Mouse (Mus musculus) hindlimb bud, embryonic 11.5 days (tissue): Measurements from ENCODE around the gene Clps.
A peak's percentile ranks its signal among the peaks of the same experiment; 100 is the strongest.
"Not testable (repeated sequence)": the region's sequence is repeated elsewhere in the genome, so short reads cannot be mapped to it uniquely, and the experiment has no call there.

Experiments
- DNase-seq: peaks from one replicate; pipeline ENCODE4 v3.0.0-alpha.2; 2012; ENCODE audit warnings: low read depth, low spot score; ENCODE audit errors: extremely low spot score

Gene Clps

DNA sequence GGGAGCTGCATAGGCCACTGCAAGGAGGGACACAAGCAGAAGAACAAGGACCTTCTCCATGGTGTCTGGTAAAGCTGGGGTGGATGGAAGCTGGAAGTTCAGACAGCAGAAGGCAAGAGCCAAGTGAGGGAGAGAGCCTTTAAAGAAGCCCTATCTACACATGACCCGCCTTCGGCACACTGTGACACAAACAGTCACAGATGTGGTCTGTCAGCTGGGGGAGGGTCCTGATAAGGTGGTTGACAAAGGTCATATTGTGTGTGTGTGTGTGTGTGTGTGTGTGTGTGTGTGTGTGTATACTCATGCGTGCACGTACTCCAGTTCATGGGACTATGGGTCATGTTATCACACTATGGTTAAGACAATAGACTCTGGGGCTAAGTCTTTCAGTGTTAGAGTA lies at the start of gene Clps:
Gene Clps (minus strand): TSS at position 169 of the 400 bp plus-strand sequence.
- DNase-seq: no peak

DNA sequence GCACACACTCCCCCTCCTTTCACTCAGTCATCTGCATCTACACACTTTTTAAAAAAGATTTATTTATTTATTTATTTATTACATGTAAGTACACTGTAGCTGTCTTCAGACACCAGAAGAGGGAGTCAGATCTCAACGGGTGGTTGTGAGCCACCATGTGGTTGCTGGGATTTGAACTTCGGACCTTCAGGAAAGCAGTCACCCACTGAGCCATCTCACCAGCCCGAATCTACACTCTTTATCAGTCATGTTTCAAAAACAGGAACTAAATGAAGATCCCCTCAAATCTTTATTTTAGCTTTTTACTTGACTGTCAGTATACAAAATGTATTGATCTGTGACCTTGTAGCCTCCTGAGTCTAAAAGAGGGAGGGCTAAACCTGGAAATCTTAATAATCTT lies 49.0 kb upstream of the Clps start:
- DNase-seq: no peak

DNA sequence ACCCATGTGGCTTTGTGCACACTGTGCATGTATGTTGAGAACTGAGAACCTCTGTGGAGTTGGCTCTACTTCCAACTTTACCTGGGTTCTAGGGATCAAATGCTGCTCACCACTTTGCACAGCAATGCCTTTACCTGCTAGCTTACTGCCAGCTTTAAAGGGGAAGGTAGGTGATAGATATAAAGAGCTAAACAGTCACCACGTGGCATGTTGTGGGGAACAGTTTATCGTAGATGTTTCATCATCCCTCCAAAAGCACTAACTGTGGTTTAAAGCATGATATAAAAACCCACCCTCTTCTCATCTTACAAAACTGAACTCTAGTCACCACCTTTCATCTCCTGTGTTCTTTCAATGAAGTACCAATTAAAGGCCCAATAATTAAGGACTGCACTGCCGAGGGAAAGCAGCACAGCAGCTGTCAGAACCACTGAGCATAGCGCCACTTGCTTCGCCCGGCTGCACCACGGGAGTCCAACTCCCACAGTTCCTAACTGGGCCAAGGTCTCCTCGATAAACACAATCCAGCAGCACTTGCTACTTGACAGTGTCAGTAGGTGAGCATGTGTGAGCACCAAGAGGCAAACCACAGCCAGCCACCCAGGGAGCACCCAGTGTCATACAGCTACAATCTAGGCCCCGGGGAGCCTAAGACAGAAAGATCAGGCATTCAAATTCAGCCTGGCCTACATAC lies 41.1 kb upstream of the Clps start:
- no peak for DNase-seq

DNA sequence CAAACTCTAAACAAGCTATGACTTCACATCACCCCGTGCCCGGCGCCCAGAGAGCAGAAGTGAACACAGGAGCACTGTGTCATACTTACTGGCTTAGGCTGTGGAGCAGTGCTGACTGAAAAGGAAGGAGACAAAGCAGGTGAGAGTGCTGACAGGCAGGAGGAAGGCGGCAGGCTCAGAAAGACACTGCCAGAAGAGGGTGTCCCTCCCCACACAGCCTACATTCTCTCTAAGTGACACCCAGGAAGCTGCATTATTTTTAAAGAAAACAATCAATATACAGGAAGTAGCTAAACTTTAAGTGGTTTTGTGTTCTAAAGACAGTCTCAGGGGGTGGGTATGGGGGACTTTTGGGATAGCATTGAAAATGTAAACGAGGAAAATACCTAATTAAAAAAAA lies 40.2 kb upstream of the Clps start:
- DNase-seq: no peak

DNA sequence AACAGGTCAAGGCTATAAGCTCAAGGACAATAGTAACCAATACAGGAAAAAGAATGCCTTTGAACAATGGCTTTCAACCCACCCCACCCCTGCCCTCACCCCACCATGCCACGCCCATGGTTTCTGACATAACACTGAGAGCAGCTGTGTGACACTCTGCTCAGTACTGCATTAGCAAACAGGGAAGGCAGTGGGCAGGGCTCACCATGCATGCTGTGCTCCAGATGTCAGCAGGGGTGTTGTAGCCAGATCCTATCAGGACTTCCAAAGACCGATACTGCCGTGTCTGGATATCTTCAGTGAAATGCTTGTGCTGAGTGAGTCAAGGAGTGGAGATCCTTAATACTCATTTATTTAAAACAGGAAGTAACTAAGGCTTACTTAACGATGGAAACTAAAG lies 33.4 kb upstream of the Clps start:
- DNase-seq: no peak

DNA sequence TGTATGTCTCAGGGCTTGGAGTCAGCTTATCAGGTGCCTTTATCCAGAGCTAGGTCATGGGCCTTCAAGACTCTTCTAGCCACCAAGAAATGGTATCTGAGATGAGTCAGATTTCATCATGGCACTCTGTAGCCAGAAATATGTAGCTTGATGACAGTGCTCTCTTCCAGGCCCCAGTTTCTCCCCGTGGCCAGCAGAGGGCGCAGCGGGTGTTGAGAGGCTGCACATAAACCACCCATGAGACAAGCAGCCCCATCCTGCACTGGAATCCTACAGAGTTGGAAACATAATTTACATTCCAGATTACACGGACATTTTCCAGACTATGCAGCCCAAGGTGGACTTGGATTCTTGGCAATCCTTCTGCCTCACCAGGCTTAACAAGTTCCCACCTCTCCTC lies 32.4 kb upstream of the Clps start:
- peak; percentile 41 for DNase-seq

DNA sequence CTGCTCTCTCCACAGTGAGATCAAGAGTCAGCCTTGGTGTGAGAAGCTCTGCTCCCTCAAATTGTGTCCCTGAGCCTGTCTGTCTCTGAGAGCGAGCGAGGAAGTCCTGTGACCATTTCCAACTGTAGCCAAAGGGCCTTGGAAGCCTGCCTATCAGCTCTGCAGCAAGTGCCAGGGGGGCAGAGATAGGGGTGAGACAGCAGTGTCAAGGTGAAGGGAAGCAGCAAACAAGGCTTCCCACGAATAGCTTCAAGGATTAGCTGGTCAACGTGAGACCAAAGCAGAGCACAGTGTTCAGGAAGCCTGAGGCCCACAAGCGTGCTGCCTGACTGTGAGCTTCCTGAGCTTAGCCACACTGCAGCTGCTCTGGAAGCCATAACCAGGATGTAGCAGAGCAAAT lies 30.9 kb upstream of the Clps start:
- no peak for DNase-seq

DNA sequence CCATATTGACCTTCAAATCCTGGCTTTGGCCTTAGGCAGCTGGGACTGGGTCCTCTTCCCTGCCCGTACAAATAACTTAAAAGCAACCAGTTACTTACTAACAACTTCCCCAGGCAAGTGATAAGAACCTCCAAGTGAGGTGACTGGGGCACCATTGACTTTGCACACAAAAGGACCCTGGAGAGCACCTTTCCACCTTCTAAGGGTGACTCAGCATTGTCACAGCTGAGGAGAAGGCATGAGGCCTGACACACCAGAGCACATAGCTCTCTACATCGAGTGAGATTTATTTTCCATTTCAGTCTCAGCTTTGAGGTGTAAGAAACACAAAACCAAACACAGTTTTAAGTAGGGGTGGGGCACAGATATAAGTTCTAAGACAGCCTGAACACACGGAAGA lies 30.0 kb upstream of the Clps start:
- no peak for DNase-seq

DNA sequence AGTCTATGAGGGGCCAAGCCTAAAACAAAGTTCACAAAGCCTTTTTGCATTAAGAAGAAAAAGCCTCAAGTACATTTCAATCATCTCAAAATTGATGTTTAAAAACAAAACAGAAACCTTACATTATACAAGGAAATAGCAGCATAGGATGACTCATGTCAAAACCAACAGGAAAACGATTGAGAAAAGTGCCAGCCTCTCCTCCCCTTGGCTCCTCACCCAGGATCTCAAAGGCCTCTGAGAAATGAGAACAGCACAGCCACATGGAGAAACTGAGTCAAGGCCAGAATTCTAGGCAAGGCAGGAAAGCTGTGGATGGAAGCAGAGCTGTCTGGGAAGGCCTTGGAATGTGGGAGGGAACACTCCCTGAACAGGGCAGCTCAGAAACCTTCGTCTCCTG lies 28.0 kb upstream of the Clps start:
- no peak for DNase-seq

DNA sequence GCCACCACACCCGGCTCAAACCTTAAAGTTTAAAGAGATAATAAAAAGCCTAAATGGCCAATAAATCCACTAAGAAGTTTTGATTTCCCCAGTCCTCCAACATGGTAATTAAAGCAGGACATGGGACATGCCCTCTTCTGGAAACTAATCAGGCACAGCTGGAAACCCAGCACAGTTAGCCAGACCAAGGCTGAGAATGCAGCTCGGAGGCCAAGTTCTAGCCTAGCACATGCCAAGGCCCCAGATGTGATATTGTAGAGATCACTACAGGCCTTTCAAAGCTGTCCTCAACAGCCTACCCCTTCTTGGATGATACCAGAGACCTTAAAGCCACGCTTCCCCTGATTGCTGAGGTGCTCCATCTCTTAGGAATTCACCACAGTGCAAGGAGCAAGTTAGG lies 25.9 kb upstream of the Clps start:
- DNase-seq: no peak

DNA sequence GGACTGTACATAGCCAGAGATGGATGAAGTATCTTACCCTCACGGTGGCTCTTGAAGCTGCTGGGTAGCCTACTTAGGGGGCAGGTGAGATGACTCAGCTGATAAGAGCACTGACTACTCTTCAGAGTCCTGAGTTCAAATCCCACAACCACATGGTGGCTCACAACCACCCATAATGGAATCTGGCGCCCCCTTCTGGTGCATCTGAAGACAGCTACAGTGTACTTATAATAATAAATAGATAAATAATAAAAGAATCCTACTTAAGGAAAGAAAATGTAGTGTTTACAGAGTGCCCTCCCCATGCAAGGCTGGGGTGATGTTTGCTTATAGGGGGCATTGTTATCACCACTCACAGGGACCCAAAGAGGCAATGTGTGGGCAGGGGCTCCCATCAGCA lies 20.5 kb upstream of the Clps start:
- no peak for DNase-seq

DNA sequence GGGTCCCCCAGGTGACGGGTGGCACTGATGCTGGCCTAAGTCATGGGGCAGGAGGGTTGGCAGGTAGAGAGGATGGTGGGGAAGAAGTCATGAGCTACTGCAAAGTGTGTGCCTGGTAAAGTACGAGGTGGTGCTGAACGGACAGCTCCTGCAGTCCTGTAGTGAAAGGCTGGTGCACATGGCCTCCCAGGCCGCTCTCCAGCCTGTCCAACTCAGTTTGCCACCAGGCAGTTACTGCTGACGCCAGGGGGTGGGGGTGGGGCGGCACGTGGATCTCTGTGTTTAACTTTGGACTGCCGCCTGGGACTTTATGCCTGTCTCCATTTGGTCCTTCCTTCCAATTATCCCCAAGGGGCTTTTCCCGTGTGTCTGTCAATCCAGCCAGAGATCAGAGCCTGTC lies 19.8 kb upstream of the Clps start:
- DNase-seq: peak; percentile 74

DNA sequence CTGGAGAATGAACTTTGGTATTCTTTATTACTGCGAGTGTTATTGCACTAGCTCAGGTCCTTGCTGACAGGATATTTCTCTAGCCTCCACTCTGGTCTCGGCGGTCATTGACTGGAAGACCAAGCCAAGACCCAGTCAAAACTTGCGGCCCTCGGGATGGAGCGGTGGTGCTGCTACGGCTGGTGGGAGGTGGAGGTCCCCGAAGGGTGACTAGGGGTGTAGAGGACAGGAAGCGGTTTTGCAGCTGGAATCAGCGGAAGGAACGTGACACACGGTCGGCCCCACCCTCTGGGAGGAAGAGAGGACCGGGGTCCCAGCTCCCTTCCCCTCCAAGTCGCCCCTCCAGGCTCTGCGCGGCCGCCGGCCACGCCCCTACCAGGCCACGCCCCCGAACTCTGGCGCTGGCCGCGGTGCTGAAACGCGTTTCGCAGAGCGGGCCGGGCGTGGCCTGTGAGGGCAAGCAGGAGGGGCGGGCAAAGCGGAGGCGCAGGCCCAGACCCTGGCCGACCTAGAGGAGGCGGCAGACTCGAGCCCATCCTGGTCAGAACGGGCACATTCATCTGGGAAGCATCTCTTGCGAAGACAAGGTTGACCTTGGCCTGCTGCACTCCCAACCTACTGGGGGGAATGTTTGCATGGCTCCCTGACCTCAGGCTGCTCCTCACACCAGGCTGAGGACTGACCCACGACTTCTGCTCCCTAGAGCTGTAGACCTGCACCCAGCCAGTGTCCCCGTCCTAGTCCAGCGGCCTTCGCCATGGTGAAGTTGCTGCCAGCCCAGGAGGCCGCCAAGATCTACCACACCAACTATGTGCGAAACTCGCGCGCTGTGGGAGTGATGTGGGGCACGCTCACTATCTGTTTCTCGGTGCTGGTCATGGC lies 14.9 kb upstream of the Clps start, which contains the start of gene Lhfpl5:
Gene Lhfpl5 (plus strand): TSS at position 398 of the 882 bp plus-strand sequence.
- DNase-seq: no peak

DNA sequence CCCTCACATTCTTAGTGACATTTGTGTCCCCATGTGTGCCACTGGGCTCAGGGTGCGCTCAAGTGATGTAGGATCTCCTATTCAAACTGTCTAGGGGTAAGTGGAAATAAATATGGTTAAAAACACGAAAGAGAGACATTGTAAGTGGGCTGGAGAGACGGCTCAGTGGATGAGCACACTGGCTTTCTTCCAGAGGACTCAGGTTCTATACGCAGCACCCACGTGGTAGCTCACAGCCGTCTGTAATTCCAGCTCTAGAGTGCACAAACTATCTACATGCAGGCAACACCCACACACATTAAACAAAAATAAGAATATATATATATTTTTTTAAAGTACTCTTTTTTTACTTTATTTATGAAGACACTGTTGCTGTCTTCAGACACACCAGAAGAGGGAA lies 12.4 kb upstream of the Clps start:
- no peak for DNase-seq

DNA sequence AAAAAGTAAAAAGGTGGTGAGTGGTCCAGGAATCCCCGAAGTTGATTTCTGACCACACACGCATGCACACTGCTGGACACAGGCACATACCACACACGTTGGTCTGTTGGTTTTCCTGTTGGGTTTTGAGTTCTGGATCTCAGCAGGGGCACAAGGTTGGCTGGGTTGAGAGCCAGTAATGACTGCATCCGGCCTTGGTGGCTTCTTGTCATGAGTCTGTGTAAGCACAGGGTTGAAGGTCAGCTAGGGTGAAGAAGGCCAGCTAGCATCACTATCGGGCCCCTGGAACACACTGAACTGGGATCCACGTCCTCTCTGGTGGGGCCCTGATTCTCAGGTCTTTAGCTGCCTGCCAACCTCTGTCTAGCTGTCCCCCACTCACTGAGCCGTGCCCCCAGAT lies 12.0 kb upstream of the Clps start:
- no peak for DNase-seq

DNA sequence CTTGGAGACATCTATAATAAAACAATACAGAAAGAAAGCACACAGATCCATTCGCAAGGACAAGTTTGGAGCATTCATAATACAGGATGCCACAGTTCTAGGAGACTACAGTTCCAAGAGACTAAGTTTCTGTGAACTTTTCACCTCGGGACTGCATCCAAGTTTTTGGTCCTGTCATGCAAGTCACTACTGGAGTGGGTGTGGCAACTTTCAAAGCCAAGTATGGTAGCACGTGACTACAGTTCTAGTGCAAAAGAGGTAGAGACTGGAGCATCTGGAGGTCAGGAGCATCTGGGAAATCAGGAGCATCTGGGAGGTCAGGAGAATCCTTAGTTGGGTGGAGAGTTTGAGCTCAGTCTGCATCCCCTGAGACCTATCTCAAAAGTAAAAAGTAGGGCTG lies 11.3 kb upstream of the Clps start:
- no peak for DNase-seq

DNA sequence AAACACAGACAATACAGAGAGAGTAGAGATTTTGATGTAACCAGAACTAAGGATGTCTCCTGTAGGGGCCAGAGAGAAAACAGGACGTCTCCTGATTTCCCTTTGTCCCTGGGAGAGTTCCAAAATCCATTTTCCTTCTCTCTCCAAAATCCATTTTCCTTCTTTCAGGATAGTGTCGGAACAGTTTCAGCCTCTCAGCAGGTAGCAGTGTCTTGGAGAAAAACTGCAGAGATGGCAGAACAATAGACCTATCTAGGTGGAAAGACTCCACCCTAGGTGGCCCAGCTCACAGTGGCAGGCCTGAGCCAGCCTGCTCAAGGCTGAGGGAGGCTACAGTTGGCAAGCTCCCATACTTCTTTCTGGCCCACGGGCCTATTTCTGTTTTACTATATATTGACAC lies 7.0 kb upstream of the Clps start:
- DNase-seq: no peak

DNA sequence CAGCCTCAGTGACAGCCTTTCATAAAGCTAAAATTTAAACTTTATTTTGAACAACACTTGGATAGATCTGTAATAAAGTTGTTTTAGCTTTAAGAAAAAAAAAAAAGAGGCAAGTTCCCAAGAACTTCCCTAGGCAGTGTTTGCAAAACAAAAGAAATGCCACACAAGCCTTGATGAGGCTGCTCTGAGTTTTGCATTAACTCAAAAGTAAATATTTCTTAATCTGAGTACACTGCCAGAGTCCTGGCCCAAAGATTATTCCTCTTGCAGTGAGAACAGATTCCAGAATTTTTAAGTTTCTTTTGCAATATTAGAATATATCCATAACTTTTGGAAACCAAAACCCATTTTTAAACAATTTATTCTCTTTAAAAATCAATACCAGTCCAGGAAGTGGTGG lies 4.6 kb upstream of the Clps start:
- no peak for DNase-seq

DNA sequence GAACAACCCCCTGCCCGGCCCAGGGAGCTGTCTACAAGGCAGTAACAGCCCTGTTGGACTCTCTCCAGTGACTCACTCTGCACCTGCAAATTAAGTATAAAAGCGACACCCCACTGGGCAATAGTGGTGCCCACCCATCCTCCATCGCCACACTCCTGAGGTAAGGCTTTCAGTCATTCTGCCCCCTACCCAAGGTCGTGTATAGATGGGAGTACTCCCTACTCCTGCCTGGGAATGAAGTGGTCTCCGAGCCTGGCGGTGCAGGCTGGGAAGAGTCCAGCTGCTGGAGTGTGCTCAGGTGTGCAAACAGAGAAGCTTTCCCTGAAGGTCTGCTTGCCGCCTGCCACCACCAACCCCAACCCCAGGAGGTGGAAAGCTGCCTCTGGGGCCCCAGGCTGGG lies 1.0 kb upstream of the Clps start:
- DNase-seq: no peak

DNA sequence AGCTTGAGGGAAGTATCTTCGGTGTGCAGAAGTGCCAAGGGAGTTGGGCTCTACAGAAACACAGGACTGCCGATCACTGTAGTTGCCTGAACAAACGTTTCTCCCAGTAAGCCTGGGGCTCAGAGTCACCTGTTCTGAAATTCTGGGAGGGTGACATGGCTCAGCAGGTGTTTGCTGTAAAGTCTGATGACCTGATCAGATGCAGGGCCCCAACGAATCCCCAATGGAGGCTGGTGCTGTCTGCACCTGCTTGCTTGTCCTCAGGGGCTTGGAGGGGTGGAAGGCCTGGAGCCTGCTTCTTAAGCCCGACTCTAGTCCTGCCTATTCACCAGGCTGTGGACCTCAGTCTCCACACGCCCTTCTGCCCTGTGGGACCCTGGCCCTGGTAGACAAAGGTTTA lies 2.8 kb downstream of the Clps start:
- DNase-seq: no peak

DNA sequence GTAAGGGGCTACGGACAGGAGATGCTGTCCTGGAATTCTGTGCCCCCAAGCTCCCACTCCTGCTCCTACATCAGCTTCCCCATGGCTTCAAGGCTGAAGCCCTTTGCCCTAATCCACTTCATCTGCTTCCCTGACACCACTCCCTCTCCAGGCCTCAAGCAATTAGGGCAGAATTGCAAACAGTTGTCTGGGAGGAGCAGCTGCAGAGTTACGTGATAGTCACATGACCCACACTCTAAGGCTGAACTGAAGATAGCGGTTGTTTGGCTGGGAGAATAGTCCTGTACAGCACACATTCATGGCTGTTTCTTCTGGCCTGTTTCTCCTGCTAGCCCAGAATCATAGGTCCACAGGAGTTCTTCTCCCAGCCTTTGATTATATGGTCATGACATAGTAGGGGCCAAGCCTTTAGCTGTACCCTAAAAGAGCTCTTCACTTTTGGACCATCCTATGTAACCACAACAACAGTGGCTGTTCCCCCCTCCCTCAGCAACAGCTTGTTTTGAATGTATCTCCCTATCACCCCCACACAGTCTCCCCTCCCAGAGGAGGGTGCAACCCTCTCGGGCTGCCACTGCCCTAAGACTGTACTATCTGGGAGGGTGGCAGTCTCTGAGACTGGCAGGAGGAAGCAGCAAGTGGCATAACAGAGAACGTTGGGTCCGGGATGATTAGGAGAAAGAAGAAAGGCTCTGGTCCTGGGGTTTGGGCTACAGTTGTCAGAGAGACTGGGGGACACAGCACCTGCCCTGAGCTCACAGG lies 3.8 kb downstream of the Clps start:
- no peak for DNase-seq

DNA sequence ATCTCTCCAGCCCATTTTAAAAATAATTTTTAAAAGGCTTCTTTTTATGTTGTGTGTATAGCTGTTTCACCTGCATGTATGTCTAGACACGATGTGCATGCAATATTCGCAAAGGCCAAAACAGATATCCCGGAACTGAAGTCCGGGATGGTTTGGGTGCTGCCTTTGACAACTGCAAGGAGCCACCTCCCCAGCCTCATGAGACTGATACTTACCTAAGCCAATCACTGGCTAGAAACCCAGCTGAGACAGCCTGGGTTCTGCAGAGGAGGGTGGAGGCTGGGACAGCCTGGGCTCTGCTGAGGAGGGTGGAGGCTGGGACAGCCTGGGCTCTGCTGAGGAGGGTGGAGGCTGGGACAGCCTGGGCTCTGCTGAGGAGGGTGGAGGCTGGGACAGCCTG lies 6.5 kb downstream of the Clps start:
- not testable (repeated sequence) for DNase-seq
